Mouse (Mus musculus) cortical plate, adult 2 months (tissue): ENCODE data around the gene Poc1b.

Experiments
- CTCF ChIP-seq: fragments of 200-500 bp; IDR thresholded peaks from 2 replicates; pipeline ENCODE4 v1.5.1; 2011; ENCODE audit warnings: mild to moderate bottlenecking, control low read depth, low read length; ENCODE audit not compliant: insufficient read depth; ENCODE audit errors: extremely low read depth
- POLR2A ChIP-seq: fragments of 200-500 bp; IDR thresholded peaks from 2 replicates; pipeline ENCODE4 v1.6.1; 2011; ENCODE audit warnings: mild to moderate bottlenecking, low read length, control low read depth; ENCODE audit not compliant: insufficient read depth; ENCODE audit errors: extremely low read depth

- TF ChIP-seq CTCF (no peak), POLR2A (no peak)
These were observed 19.4 kb downstream of the Poc1b start, which contains the start of gene Phxr2 for GRCm38 (mm10) chr10:99126225-99126624.
